In genomic region chr15:3805430-3805829, GRCm38 (mm10) we compare ENCODE assay signal across 28 mouse cellular contexts.
A peak's percentile ranks its signal among the peaks of the same experiment; 100 is the strongest.
DNase-seq lines count a peak whose midpoint lies in the region; ATAC-seq and TF ChIP-seq lines count a peak whose summit lies in the region.
"Had no signal": no experiment of that assay in that cellular context is flagged by ENCODE, and none has a peak within 500 bp of the region (broad histone marks: within the 10 kb centered on the region; RNA-seq: fewer than 3 reads in every experiment).

No protein-coding gene starts in this region.

- H3K4me3 ChIP-seq in kidney, embryonic 15.5 days (replicated peaks): no peak overlapping the region
- no peak overlapping the region for H3K4me3 ChIP-seq in thymus, adult 2 months (ENCODE audit: control insufficient read depth, insufficient read depth, low read length)
- H3K4me3 ChIP-seq: embryonic facial prominence, embryonic 10.5 days; embryonic facial prominence, embryonic 15.5 days; forebrain, embryonic 13.5 days; hindbrain, embryonic 15.5 days had no signal

- H3K27me3 ChIP-seq in kidney, embryonic 15.5 days: no peaks in the 10 kb centered on the region
- no peaks in the 10 kb centered on the region for H3K27me3 ChIP-seq in thymus, adult 2 months (ENCODE audit: control insufficient read depth, insufficient read depth, low read length)
- H3K27me3 ChIP-seq: embryonic facial prominence, embryonic 15.5 days; forebrain, embryonic 13.5 days; hindbrain, embryonic 15.5 days had no signal

- WGBS in kidney, embryonic 15.5 days: 90% methylated on average over 2 of the region's 2 CpGs
- WGBS in thymus, adult 2 months: 96% methylated on average over 2 of the region's 2 CpGs

- ATAC-seq in kidney, embryonic 15.5 days (replicated peaks; ENCODE audit: low FRiP score): peak; percentile 82
- no peak for ATAC-seq in erythroblast, adult 5-6 weeks (replicated peaks; ENCODE audit: low FRiP score, poor library complexity, severe bottlenecking)
- ATAC-seq: activated CD4-positive, CD25-positive, alpha-beta regulatory T cell, adult 4 months; forebrain, embryonic 13.5 days; inflammation-experienced regulatory T-cells, adult 6 months had no signal

- TF ChIP-seq POLR2A in thymus, adult 2 months (IDR thresholded peaks at IDR 0.05; ENCODE audit: control insufficient read depth, extremely low read depth, insufficient read depth, low read length, poor library complexity): no peak

- H3K4me1 ChIP-seq in kidney, embryonic 15.5 days: no peaks in the 10 kb centered on the region
- no peaks in the 10 kb centered on the region for H3K4me1 ChIP-seq in thymus, adult 2 months (replicated peaks; ENCODE audit: control insufficient read depth, insufficient read depth, low read length)
- H3K4me1 ChIP-seq: embryonic facial prominence, embryonic 10.5 days; embryonic facial prominence, embryonic 15.5 days; forebrain, embryonic 13.5 days; hindbrain, embryonic 15.5 days had no signal

- H3K36me3 ChIP-seq in kidney, embryonic 15.5 days: no peaks in the 10 kb centered on the region
- no peaks in the 10 kb centered on the region for H3K36me3 ChIP-seq in thymus, adult 2 months (ENCODE audit: control insufficient read depth, insufficient read depth, low read length)
- H3K36me3 ChIP-seq: embryonic facial prominence, embryonic 10.5 days; embryonic facial prominence, embryonic 15.5 days; hindbrain, embryonic 15.5 days had no signal

- H3K4me2 ChIP-seq in kidney, embryonic 15.5 days: no peak overlapping the region
- H3K4me2 ChIP-seq: embryonic facial prominence, embryonic 15.5 days; forebrain, embryonic 13.5 days; heart, embryonic 11.5 days; hindbrain, embryonic 15.5 days had no signal

- H3K9ac ChIP-seq in kidney, embryonic 15.5 days: no peak overlapping the region
- H3K9ac ChIP-seq: embryonic facial prominence, embryonic 15.5 days; forebrain, embryonic 13.5 days; hindbrain, embryonic 15.5 days; liver, embryonic 14.5 days had no signal

- peak overlapping the region; percentile 51; the same call in 1 of the 2 replicates for H3K27ac ChIP-seq in kidney, embryonic 15.5 days
- no peak overlapping the region for H3K27ac ChIP-seq in thymus, adult 2 months (ENCODE audit: control insufficient read depth, insufficient read depth, low read length)
- H3K27ac ChIP-seq: embryonic facial prominence, embryonic 10.5 days; embryonic facial prominence, embryonic 15.5 days; forebrain, embryonic 13.5 days; hindbrain, embryonic 15.5 days; liver, embryonic 14.5 days; macrophage had no signal

- TF ChIP-seq CTCF in thymus, adult 2 months (IDR thresholded peaks at IDR 0.05; ENCODE audit: borderline replicate concordance, control insufficient read depth, extremely low read depth, insufficient read depth, low read length, poor library complexity): no peak

- no peaks in the 10 kb centered on the region for H3K9me3 ChIP-seq in kidney, embryonic 15.5 days (replicated peaks)
- H3K9me3 ChIP-seq: embryonic facial prominence, embryonic 10.5 days; embryonic facial prominence, embryonic 15.5 days; forebrain, embryonic 13.5 days; hindbrain, embryonic 15.5 days had no signal

- peak; percentile 21 for DNase-seq in 3T3-L1 (ENCODE audit: low read depth, low spot score)
- peak; percentile 10 for DNase-seq in adipocyte (ENCODE audit: low spot score)
- peak; percentile 16 to 34 for DNase-seq in kidney, postnatal 25 days
- no peak for DNase-seq in thymus, adult 2 months
- DNase-seq in heart, adult 18-20 months: no peak
- DNase-seq: adrenal gland, postnatal 14 days; B cell, adult 2 months; cerebellum, adult 18-20 months; cerebellum, postnatal 10 days; gastrocnemius, postnatal 25 days; heart, adult 11 months; layer of hippocampus, postnatal 36 days; liver; lung, adult 2 months; lung, postnatal 10 days; midbrain, embryonic 14.5 days; thymus, postnatal 14 days had no signal

Comparison
In these comparisons a context has a peak if more than half of its experiments do, and no peak if none do; other contexts are left out.
1. DNase-seq: peak in 3T3-L1 (single experiment), adipocyte (single experiment) and kidney, postnatal 25 days (2 of 2); none in thymus, adult 2 months (single experiment) and heart, adult 18-20 months (0 of 2).